Mouse (Mus musculus): Measurements from ENCODE around the gene Wdr1. TPM values are rescaled to one million over a fixed set of nuclear protein-coding genes. Genes with fewer than 3 reads are reported as not detected.

Gene Wdr1
- total and polyA plus RNA-seq, 3 experiments: 108 to 173 (median 142) TPM

- in situ Hi-C loops (cut with MboI; ENCODE audit: low pct_ligation_motif_present, low pct_unique_long_range_greater_than_20kb, low sequenced_read_pairs): no loop called here
- H3K36me3 ChIP-seq (replicated peaks in 1 of 2; ENCODE audit: control insufficient read depth in 1 of 2, insufficient read depth in 1 of 2, low read length in 1 of 2): peaks cover 4 to 25% of the 10 kb centered on the region in 2 experiments
- H3K9me3 ChIP-seq (replicated peaks; ENCODE audit: low read length): peaks cover 11% of the 10 kb centered on the region
- H3K27me3 ChIP-seq (replicated peaks): no peaks in the 10 kb centered on the region
- DNase-seq (ENCODE audit: extremely low read depth): no peak
- no peak overlapping the region for H3K4me3 ChIP-seq (replicated peaks in 1 of 3; ENCODE audit: low read depth in 2 of 3, low read length in 2 of 3, poor library complexity in 1 of 3)
- no peak overlapping the region for H3K27ac ChIP-seq (ENCODE audit: insufficient read depth, low read depth)
- no peaks in the 10 kb centered on the region for H3K79me2 ChIP-seq (replicated peaks; ENCODE audit: control insufficient read depth, extremely low read depth, insufficient read depth, poor library complexity, severe bottlenecking)
- H3K4me2 ChIP-seq (ENCODE audit: insufficient read depth, low read depth, poor library complexity, severe bottlenecking): no peak overlapping the region
- TF ChIP-seq CHD2 (IDR thresholded peaks at IDR 0.05; ENCODE audit: low read length) (no peak), RAD21 (IDR thresholded peaks at IDR 0.05; ENCODE audit: low read depth, low read length) (no peak), ZNF384 (IDR thresholded peaks at IDR 0.05; ENCODE audit: low read depth, low read length) (no peak), SIN3A (IDR thresholded peaks at IDR 0.05; ENCODE audit: low read length) (no peak), CTCF (conservative IDR thresholded peaks at IDR 0.05 in 1 of 2, IDR thresholded peaks at IDR 0.05 in 1 of 2; ENCODE audit: low read depth in 2 of 2, low read length in 2 of 2) (no peak), MAX (IDR thresholded peaks at IDR 0.05; ENCODE audit: low read length) (no peak)
- H3K4me1 ChIP-seq (ENCODE audit: control insufficient read depth in 1 of 2, insufficient read depth in 2 of 2): peaks cover 3 to 13% of the 10 kb centered on the region in 2 experiments
- no peak overlapping the region for H3K9ac ChIP-seq (ENCODE audit: insufficient read depth, low read depth)
- dilution Hi-C loops (cut with MboI; ENCODE audit: extremely low pct_ligation_motif_present, extremely low pct_unique_long_range_greater_than_20kb, low sequenced_read_pairs): no loop called here
Measured at GRCm38 (mm10) chr5:38476861-38477565, 86.0 kb downstream of the Wdr1 start.

Other genes with a start within 250 kb of the Wdr1 start
- gene Drd5, start 243.9 kb downstream of the Wdr1 start, total RNA-seq (2012; rRNA removed): not detected in 2 replicates
- not detected in 2 replicates for gene Drd5, start 243.9 kb downstream of the Wdr1 start, total RNA-seq (2014; rRNA removed)
- gene Drd5, start 243.9 kb downstream of the Wdr1 start, polyA plus RNA-seq (2012; ENCODE audit: insufficient read length, low read depth): not detected in 2 replicates
- gene Slc2a9, start 60.1 kb downstream of the Wdr1 start, total RNA-seq (2012; rRNA removed): 1.3 and 1.6 TPM in 2 replicates
- 1.7 and 2.3 TPM in 2 replicates for gene Slc2a9, start 60.1 kb downstream of the Wdr1 start, total RNA-seq (2014; rRNA removed)
- 2.8 and 3.3 TPM in 2 replicates for gene Slc2a9, start 60.1 kb downstream of the Wdr1 start, polyA plus RNA-seq (2012; ENCODE audit: insufficient read length, low read depth)
- gene Zfp518b, start 121.6 kb upstream of the Wdr1 start, total RNA-seq (2012; rRNA removed): not detected in 2 replicates
- not detected in 2 replicates for gene Zfp518b, start 121.6 kb upstream of the Wdr1 start, total RNA-seq (2014; rRNA removed)
- gene Zfp518b, start 121.6 kb upstream of the Wdr1 start, polyA plus RNA-seq (2012; ENCODE audit: insufficient read length, low read depth): not detected in 2 replicates